8 mouse cellular contexts compared by ENCODE assay signal in the genomic region with DNA sequence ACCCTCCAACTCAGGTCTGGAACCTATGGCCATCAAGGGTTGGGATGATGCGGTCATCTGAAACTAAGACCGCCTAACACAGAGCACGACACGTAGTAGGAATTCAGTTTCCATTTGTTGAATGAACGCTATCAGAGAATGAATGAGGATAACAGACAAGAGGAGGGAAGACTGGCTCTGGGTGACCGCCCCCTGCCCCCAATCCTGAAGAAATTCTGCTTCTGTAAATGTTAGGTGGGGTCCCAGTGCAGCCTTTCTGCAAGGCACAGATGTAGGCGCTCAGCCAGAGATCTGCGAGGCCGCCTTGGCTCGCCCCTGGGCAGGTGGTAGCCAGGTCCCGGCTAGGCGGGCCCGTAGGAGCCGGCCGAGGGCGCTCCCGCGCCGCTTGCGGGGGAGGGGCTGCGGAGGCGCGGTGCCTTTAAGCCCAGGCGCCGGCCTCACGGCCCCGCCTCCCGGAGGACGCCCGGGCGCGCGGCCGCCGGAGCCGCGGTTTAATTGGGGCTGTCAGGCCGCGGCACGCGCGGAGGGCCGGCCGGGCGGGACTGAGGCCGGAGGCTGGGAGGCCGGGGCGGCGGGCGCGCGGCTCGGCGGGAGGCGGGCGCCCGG. TPM values are rescaled to one million over a fixed set of nuclear protein-coding genes. Genes with fewer than 3 reads are reported as not detected.
DNase-seq lines count a peak whose midpoint lies in the region; ATAC-seq and TF ChIP-seq lines count a peak whose summit lies in the region.

A gene (plus strand): TSS at position 521 of the 606 bp plus-strand sequence.

- peaks cover 25% of the 10 kb centered on the region for H3K36me3 ChIP-seq in E14TG2a.4 (ENCODE audit: insufficient read depth, low read length)
- peaks cover 30% of the 10 kb centered on the region for H3K36me3 ChIP-seq in forebrain, embryonic 10.5 days (replicated peaks)
- peaks cover 9% of the 10 kb centered on the region; the same call in 1 of the 2 replicates for H3K36me3 ChIP-seq in heart, embryonic 15.5 days
- no peaks in the 10 kb centered on the region for H3K36me3 ChIP-seq in liver, embryonic 14.5 days (replicated peaks; ENCODE audit: control insufficient read depth, insufficient read depth, low read depth)
- peaks cover 23% of the 10 kb centered on the region for H3K36me3 ChIP-seq in neural tube, embryonic 13.5 days
- H3K36me3 ChIP-seq in stomach, postnatal 0 days (ENCODE audit: control insufficient read depth, insufficient read depth, low read length) = peaks cover 1% of the 10 kb centered on the region; the same call in 1 of the 2 replicates

- H3K27ac ChIP-seq in forebrain, embryonic 10.5 days = peak within 1 kb of the TSS; percentile 97
- H3K27ac ChIP-seq in heart, embryonic 15.5 days = peak within 1 kb of the TSS; percentile 93
- peak within 1 kb of the TSS; percentile 81 for H3K27ac ChIP-seq in liver, embryonic 14.5 days
- H3K27ac ChIP-seq in neural tube, embryonic 13.5 days (replicated peaks) = peak within 1 kb of the TSS; percentile 95
- peak within 1 kb of the TSS; percentile 97 for H3K27ac ChIP-seq in stomach, postnatal 0 days (replicated peaks)

- peak; percentile 39 for DNase-seq in c-Kit-negative CD71-positive TER-119-positive erythroid progenitor cells, embryonic 14.5 days (ENCODE audit: low read depth, low spot score)
- DNase-seq in forebrain, embryonic 10.5 days (ENCODE audit: extremely low spot score, low spot score) = peak; percentile 75
- peak; percentile 93 for DNase-seq in kidney, postnatal 14 days
- DNase-seq in liver, embryonic 14.5 days (ENCODE audit: low read depth in 3 of 3, low spot score in 3 of 3) = peak; percentile 57 to 64 (median 59)
- DNase-seq in stomach, postnatal 0 days (ENCODE audit: low spot score) = peak; percentile 86

- no peaks in the 10 kb centered on the region for H3K9me3 ChIP-seq in E14TG2a.4 (ENCODE audit: low read length)
- H3K9me3 ChIP-seq in forebrain, embryonic 10.5 days = no peaks in the 10 kb centered on the region
- H3K9me3 ChIP-seq in heart, embryonic 15.5 days (replicated peaks) = no peaks in the 10 kb centered on the region
- no peaks in the 10 kb centered on the region for H3K9me3 ChIP-seq in liver, embryonic 14.5 days (ENCODE audit: control insufficient read depth, low read length)
- no peaks in the 10 kb centered on the region for H3K9me3 ChIP-seq in neural tube, embryonic 13.5 days
- no peaks in the 10 kb centered on the region for H3K9me3 ChIP-seq in stomach, postnatal 0 days (ENCODE audit: control insufficient read depth, low read length)

- TF ChIP-seq EP300 in liver, embryonic 14.5 days (IDR thresholded peaks at IDR 0.05; ENCODE audit: low read depth) = no peak
- TF ChIP-seq EP300 in stomach, postnatal 0 days (optimal IDR thresholded peaks at IDR 0.05) = peak; percentile 41

- peaks cover 46% of the 10 kb centered on the region for H3K27me3 ChIP-seq in E14TG2a.4 (ENCODE audit: insufficient read depth, low read length)
- H3K27me3 ChIP-seq in forebrain, embryonic 10.5 days (ENCODE audit: poor library complexity, severe bottlenecking) = peaks cover 17% of the 10 kb centered on the region
- H3K27me3 ChIP-seq in heart, embryonic 15.5 days = no peaks in the 10 kb centered on the region
- peaks cover 9% of the 10 kb centered on the region; the same call in 1 of the 2 replicates for H3K27me3 ChIP-seq in liver, embryonic 14.5 days (ENCODE audit: control insufficient read depth, insufficient read depth, low read length)
- H3K27me3 ChIP-seq in neural tube, embryonic 13.5 days = 0 out of 2 replicates have a peak, but pooled peaks cover 2% of the 10 kb centered on the region
- H3K27me3 ChIP-seq in stomach, postnatal 0 days (ENCODE audit: control insufficient read depth, insufficient read depth, low read length) = no peaks in the 10 kb centered on the region

- H3K4me1 ChIP-seq in E14TG2a.4 (replicated peaks; ENCODE audit: low read depth, low read length) = peaks cover 46% of the 10 kb centered on the region
- H3K4me1 ChIP-seq in forebrain, embryonic 10.5 days = peaks cover 81% of the 10 kb centered on the region
- peaks cover 44% of the 10 kb centered on the region for H3K4me1 ChIP-seq in heart, embryonic 15.5 days (replicated peaks)
- peaks cover 12 to 19% of the 10 kb centered on the region in 2 experiments for H3K4me1 ChIP-seq in liver, embryonic 14.5 days (replicated peaks; ENCODE audit: control insufficient read depth in 2 of 2, insufficient read depth in 2 of 2, low read length in 1 of 2)
- peaks cover 52% of the 10 kb centered on the region for H3K4me1 ChIP-seq in neural tube, embryonic 13.5 days (replicated peaks)
- H3K4me1 ChIP-seq in stomach, postnatal 0 days (replicated peaks; ENCODE audit: control insufficient read depth, insufficient read depth) = no peaks in the 10 kb centered on the region

- TF ChIP-seq CTCF in E14TG2a.4 (conservative IDR thresholded peaks at IDR 0.05; ENCODE audit: low read length) = no peak
- no peak for TF ChIP-seq CTCF in liver, embryonic 14.5 days (IDR thresholded peaks at IDR 0.05; ENCODE audit: low read depth)
- TF ChIP-seq CTCF in stomach, postnatal 0 days (IDR thresholded peaks at IDR 0.05; ENCODE audit: low read depth) = no peak

- under 1% methylated on average over 47 of the region's 57 CpGs for WGBS in forebrain, embryonic 10.5 days
- under 1% methylated on average over 44 of the region's 57 CpGs for WGBS in heart, embryonic 15.5 days
- WGBS in liver, embryonic 14.5 days (ENCODE audit: insufficient replicate concordance) = under 1% methylated on average over 54 of the region's 57 CpGs
- WGBS in neural tube, embryonic 13.5 days = under 1% methylated on average over 23 of the region's 57 CpGs
- WGBS in stomach, postnatal 0 days = under 1% methylated on average over 45 of the region's 57 CpGs

- H3K4me3 ChIP-seq in E14TG2a.4 (replicated peaks; ENCODE audit: low read length) = peak within 1 kb of the TSS; percentile 86
- H3K4me3 ChIP-seq in forebrain, embryonic 10.5 days = peak within 1 kb of the TSS; percentile 93
- H3K4me3 ChIP-seq in heart, embryonic 15.5 days = peak within 1 kb of the TSS; percentile 72
- peak within 1 kb of the TSS; percentile 72 to 86 for H3K4me3 ChIP-seq in liver, embryonic 14.5 days (ENCODE audit: insufficient read depth in 1 of 2, low read depth in 2 of 2, low read length in 2 of 2)
- H3K4me3 ChIP-seq in neural tube, embryonic 13.5 days = peak within 1 kb of the TSS; percentile 90
- peak within 1 kb of the TSS; percentile 73 for H3K4me3 ChIP-seq in stomach, postnatal 0 days (ENCODE audit: low read depth, low read length)

- peak within 1 kb of the TSS; percentile 93 for H3K4me2 ChIP-seq in heart, embryonic 15.5 days
- peak within 1 kb of the TSS; percentile 100 for H3K4me2 ChIP-seq in liver, embryonic 14.5 days (ENCODE audit: low read depth)
- peak within 1 kb of the TSS; percentile 96 for H3K4me2 ChIP-seq in neural tube, embryonic 13.5 days
- H3K4me2 ChIP-seq in stomach, postnatal 0 days (replicated peaks; ENCODE audit: low read depth) = peak within 1 kb of the TSS; percentile 96

- ATAC-seq in heart, embryonic 15.5 days (replicated peaks; ENCODE audit: insufficient number of reproducible peaks, insufficient read depth, low FRiP score, low read depth) = peak; percentile 76
- peak; percentile 69 for ATAC-seq in liver, embryonic 14.5 days (ENCODE audit: insufficient read depth)
- ATAC-seq in neural tube, embryonic 13.5 days (ENCODE audit: low read depth) = peak; percentile 81
- ATAC-seq in stomach, postnatal 0 days (ENCODE audit: low FRiP score, low TSS enrichment) = peak; percentile 74

- H3K9ac ChIP-seq in heart, embryonic 15.5 days = peak within 1 kb of the TSS; percentile 84
- peak within 1 kb of the TSS; percentile 70 for H3K9ac ChIP-seq in liver, embryonic 14.5 days (replicated peaks)
- H3K9ac ChIP-seq in neural tube, embryonic 13.5 days = peak within 1 kb of the TSS; percentile 90
- H3K9ac ChIP-seq in stomach, postnatal 0 days (ENCODE audit: low read length) = peak within 1 kb of the TSS; percentile 92

RNA-seq across cellular contexts. Expression of the gene that starts here (rescaled TPM):
- polyA plus RNA-seq in forebrain, embryonic 10.5 days (2016; fragmentation: Nextera tagmentation; extraction: Ambion mirVana) = 17.6 and 18.9 TPM in 2 replicates
- 8.9 and 13.8 TPM in 2 replicates for polyA plus RNA-seq in heart, embryonic 15.5 days (2015; fragmentation: Nextera tagmentation; extraction: Ambion mirVana)
- polyA plus RNA-seq in liver, embryonic 14.5 days (2012; rRNA removed) = 8.2 and 10.0 TPM in 2 replicates
- 4.4 and 4.5 TPM in 2 replicates for polyA plus RNA-seq in liver, embryonic 14.5 days (2014; fragmentation: Nextera tagmentation; extraction: Ambion mirVana)
- 12.3 and 13.1 TPM in 2 replicates for polyA plus RNA-seq in neural tube, embryonic 13.5 days (2015; fragmentation: Nextera tagmentation; extraction: Ambion mirVana)
- 12.3 and 12.7 TPM in 2 replicates for polyA plus RNA-seq in stomach, postnatal 0 days (2015; fragmentation: Nextera tagmentation; extraction: Ambion mirVana)

Comparison
In these comparisons a context has a peak if more than half of its experiments do, and no peak if none do; other contexts are left out.
1. Peak in every context shown above with its lines: DNase-seq, ATAC-seq, H3K4me3 ChIP-seq and H3K27ac ChIP-seq.
2. DNase-seq: peak in every context shown above with its lines; median percentile 93 in kidney, postnatal 14 days; 86 in stomach, postnatal 0 days; 75 in forebrain, embryonic 10.5 days; 59 in liver, embryonic 14.5 days; 39 in c-Kit-negative CD71-positive TER-119-positive erythroid progenitor cells, embryonic 14.5 days.